ENCODE assay signal across 8 mouse cellular contexts in the genomic region with DNA sequence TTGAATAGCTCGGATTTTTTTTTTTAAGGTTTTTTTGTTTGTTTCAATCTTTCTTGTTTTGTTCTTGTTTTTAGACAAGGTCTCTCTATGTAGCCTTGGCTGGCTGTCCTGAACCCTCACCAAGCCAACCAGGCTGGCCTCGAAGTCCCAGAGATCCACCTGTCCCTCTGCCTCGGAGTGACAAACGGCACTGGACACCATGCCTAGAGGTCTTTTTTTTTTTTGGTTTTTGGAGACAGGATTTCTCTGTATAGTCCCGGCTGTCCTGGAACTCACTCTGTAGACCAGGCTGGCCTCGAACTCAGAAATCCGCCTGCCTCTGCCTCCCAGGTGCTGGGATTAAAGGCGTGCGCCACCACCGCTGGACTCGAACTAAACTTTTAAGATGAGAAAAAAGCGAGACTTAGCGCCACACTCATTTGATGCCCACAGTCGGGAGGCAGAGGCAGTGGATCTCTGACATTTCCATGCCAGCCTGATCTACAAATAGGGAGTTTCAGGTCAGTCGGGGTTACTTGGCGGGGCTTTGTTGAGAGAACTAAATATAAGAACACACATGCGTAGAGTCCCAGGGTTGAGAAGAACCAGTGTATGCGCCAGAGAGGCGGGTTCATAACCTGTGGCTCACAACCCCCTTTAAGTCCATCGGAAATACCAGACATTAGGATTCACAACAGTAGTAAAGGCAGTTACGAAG. TPM values are rescaled to one million over a fixed set of nuclear protein-coding genes. Genes with fewer than 3 reads are reported as not detected.
DNase-seq lines count a peak whose midpoint lies in the region; ATAC-seq and TF ChIP-seq lines count a peak whose summit lies in the region.

No protein-coding gene starts in this region.

- H3K9me3 ChIP-seq in neural tube, embryonic 11.5 days (ENCODE audit: control insufficient read depth, low read length), result no peaks in the 10 kb centered on the region
- H3K9me3 ChIP-seq in limb, embryonic 15.5 days, result no peaks in the 10 kb centered on the region
- no peaks in the 10 kb centered on the region for H3K9me3 ChIP-seq in stomach, postnatal 0 days (ENCODE audit: control insufficient read depth, low read length)

- peaks cover 5% of the 10 kb centered on the region; the same call in 1 of the 2 replicates for H3K4me1 ChIP-seq in cerebellum, adult 2 months (ENCODE audit: control insufficient read depth, insufficient read depth, low read length)
- peaks cover 9% of the 10 kb centered on the region; the same call in 1 of the 2 replicates for H3K4me1 ChIP-seq in neural tube, embryonic 11.5 days (ENCODE audit: control insufficient read depth, insufficient read depth, low read length)
- peaks cover 34% of the 10 kb centered on the region for H3K4me1 ChIP-seq in limb, embryonic 15.5 days
- 0 out of 2 replicates have a peak, but pooled peaks cover 3% of the 10 kb centered on the region for H3K4me1 ChIP-seq in stomach, postnatal 0 days (replicated peaks; ENCODE audit: control insufficient read depth, insufficient read depth)

- ATAC-seq in neural tube, embryonic 11.5 days (ENCODE audit: insufficient read depth, low FRiP score, low TSS enrichment), result no peak
- ATAC-seq in limb, embryonic 15.5 days (ENCODE audit: insufficient number of reproducible peaks, low FRiP score, low TSS enrichment, low read depth), result no peak
- no peak for ATAC-seq in stomach, postnatal 0 days (ENCODE audit: low FRiP score, low TSS enrichment)

- no peak for TF ChIP-seq POLR2A in cerebellum, adult 2 months (IDR thresholded peaks at IDR 0.05; ENCODE audit: borderline replicate concordance, insufficient read depth, low read length)

- H3K36me3 ChIP-seq in neural tube, embryonic 11.5 days (ENCODE audit: control insufficient read depth, insufficient read depth, low read length), result peaks cover 4% of the 10 kb centered on the region; the same call in 1 of the 2 replicates
- H3K36me3 ChIP-seq in limb, embryonic 15.5 days, result peaks cover 38% of the 10 kb centered on the region
- peaks cover 12% of the 10 kb centered on the region for H3K36me3 ChIP-seq in stomach, postnatal 0 days (ENCODE audit: control insufficient read depth, insufficient read depth, low read length)

- peak in 1 of 2 experiments; percentile 10 for DNase-seq in cerebellum, adult 2 months
- DNase-seq in cerebellum, postnatal 10 days, result no peak
- no peak for DNase-seq in neural tube, embryonic 11.5 days (ENCODE audit: low spot score)
- DNase-seq in neural tube, embryonic 10.5 days (ENCODE audit: extremely low spot score, low spot score), result no peak
- no peak for DNase-seq in stomach, postnatal 0 days (ENCODE audit: low spot score)
- no peak for DNase-seq in spleen, postnatal 36 days (ENCODE audit: low spot score in 2 of 2)
- DNase-seq in T-cell, adult 2 months (ENCODE audit: low spot score), result no peak

- no peak for TF ChIP-seq CTCF in cerebellum, adult 2 months (IDR thresholded peaks at IDR 0.05; ENCODE audit: borderline replicate concordance, insufficient read depth, low read depth, low read length)
- no peak for TF ChIP-seq CTCF in stomach, postnatal 0 days (IDR thresholded peaks at IDR 0.05; ENCODE audit: low read depth)

- no peaks in the 10 kb centered on the region for H3K27me3 ChIP-seq in cerebellum, adult 2 months (ENCODE audit: control insufficient read depth, insufficient read depth, low read length)
- no peaks in the 10 kb centered on the region for H3K27me3 ChIP-seq in neural tube, embryonic 11.5 days (ENCODE audit: control insufficient read depth, insufficient read depth, low read length)
- H3K27me3 ChIP-seq in limb, embryonic 15.5 days, result no peaks in the 10 kb centered on the region
- no peaks in the 10 kb centered on the region for H3K27me3 ChIP-seq in stomach, postnatal 0 days (ENCODE audit: control insufficient read depth, insufficient read depth, low read length)

- TF ChIP-seq EP300 in stomach, postnatal 0 days (optimal IDR thresholded peaks at IDR 0.05), result no peak

- H3K9ac ChIP-seq in neural tube, embryonic 11.5 days (ENCODE audit: low read length), result peak overlapping the region; percentile 67
- peak overlapping the region; percentile 63 for H3K9ac ChIP-seq in limb, embryonic 15.5 days
- H3K9ac ChIP-seq in stomach, postnatal 0 days (ENCODE audit: low read length), result peak overlapping the region; percentile 82; the same call in 1 of the 2 replicates

- H3K27ac ChIP-seq in cerebellum, adult 2 months (ENCODE audit: insufficient read depth, low read length), result no peak overlapping the region
- H3K27ac ChIP-seq in neural tube, embryonic 11.5 days (ENCODE audit: low read depth, low read length), result no peak overlapping the region
- H3K27ac ChIP-seq in limb, embryonic 15.5 days, result peak overlapping the region; percentile 97; the same call in 1 of the 2 replicates
- no peak overlapping the region for H3K27ac ChIP-seq in stomach, postnatal 0 days (replicated peaks)

- peak overlapping the region; percentile 99 for H3K4me2 ChIP-seq in neural tube, embryonic 11.5 days (ENCODE audit: low read depth)
- H3K4me2 ChIP-seq in limb, embryonic 15.5 days, result peak overlapping the region; percentile 97
- H3K4me2 ChIP-seq in stomach, postnatal 0 days (replicated peaks; ENCODE audit: low read depth), result peak overlapping the region; percentile 100

- H3K4me3 ChIP-seq in cerebellum, adult 2 months (replicated peaks; ENCODE audit: insufficient read depth, low read depth, low read length), result peak overlapping the region; percentile 94
- H3K4me3 ChIP-seq in neural tube, embryonic 11.5 days (ENCODE audit: low read depth, low read length), result peak overlapping the region; percentile 91
- peak overlapping the region; percentile 87 for H3K4me3 ChIP-seq in limb, embryonic 15.5 days
- peak overlapping the region; percentile 84 for H3K4me3 ChIP-seq in stomach, postnatal 0 days (ENCODE audit: low read depth, low read length)

- WGBS in cerebellum, adult 2 months, result 50% methylated on average over 21 of the region's 21 CpGs
- 63% methylated on average over 21 of the region's 21 CpGs for WGBS in neural tube, embryonic 11.5 days
- 61% methylated on average over 21 of the region's 21 CpGs for WGBS in limb, embryonic 15.5 days
- WGBS in stomach, postnatal 0 days, result 58% methylated on average over 21 of the region's 21 CpGs

RNA-seq across cellular contexts. Expression of a gene that starts 0.9 kb away (rescaled TPM):
- 171 and 183 TPM in 2 replicates for polyA plus RNA-seq in cerebellum, adult 2 months (2012; rRNA removed)
- 38.7 and 42.6 TPM in 2 replicates for polyA plus RNA-seq in neural tube, embryonic 11.5 days (2014; fragmentation: Nextera tagmentation; extraction: Ambion mirVana)
- 51.8 and 58.5 TPM in 2 replicates for polyA plus RNA-seq in limb, embryonic 15.5 days (2015; fragmentation: Nextera tagmentation; extraction: Ambion mirVana)
- polyA plus RNA-seq in stomach, postnatal 0 days (2015; fragmentation: Nextera tagmentation; extraction: Ambion mirVana), result 18.6 and 24.4 TPM in 2 replicates

RNA-seq across cellular contexts. Expression of a gene that starts 11.7 kb away (rescaled TPM):
- polyA plus RNA-seq in cerebellum, adult 2 months (2012; rRNA removed), result 117 and 135 TPM in 2 replicates
- polyA plus RNA-seq in neural tube, embryonic 11.5 days (2014; fragmentation: Nextera tagmentation; extraction: Ambion mirVana), result 190 and 195 TPM in 2 replicates
- polyA plus RNA-seq in limb, embryonic 15.5 days (2015; fragmentation: Nextera tagmentation; extraction: Ambion mirVana), result 132 and 139 TPM in 2 replicates
- 92.7 and 96.8 TPM in 2 replicates for polyA plus RNA-seq in stomach, postnatal 0 days (2015; fragmentation: Nextera tagmentation; extraction: Ambion mirVana)

RNA-seq across cellular contexts. Expression of a gene that starts 12.1 kb away (rescaled TPM):
- 13.3 and 14.0 TPM in 2 replicates for polyA plus RNA-seq in cerebellum, adult 2 months (2012; rRNA removed)
- 29.5 and 33.4 TPM in 2 replicates for polyA plus RNA-seq in neural tube, embryonic 11.5 days (2014; fragmentation: Nextera tagmentation; extraction: Ambion mirVana)
- 31.4 and 36.0 TPM in 2 replicates for polyA plus RNA-seq in limb, embryonic 15.5 days (2015; fragmentation: Nextera tagmentation; extraction: Ambion mirVana)
- polyA plus RNA-seq in stomach, postnatal 0 days (2015; fragmentation: Nextera tagmentation; extraction: Ambion mirVana), result 17.1 and 20.2 TPM in 2 replicates

RNA-seq across cellular contexts. Expression of a gene that starts 12.7 kb away (rescaled TPM):
- 30.2 and 33.4 TPM in 2 replicates for polyA plus RNA-seq in cerebellum, adult 2 months (2012; rRNA removed)
- polyA plus RNA-seq in neural tube, embryonic 11.5 days (2014; fragmentation: Nextera tagmentation; extraction: Ambion mirVana), result 10.5 and 11.2 TPM in 2 replicates
- 14.0 and 15.5 TPM in 2 replicates for polyA plus RNA-seq in limb, embryonic 15.5 days (2015; fragmentation: Nextera tagmentation; extraction: Ambion mirVana)
- 10.7 and 12.2 TPM in 2 replicates for polyA plus RNA-seq in stomach, postnatal 0 days (2015; fragmentation: Nextera tagmentation; extraction: Ambion mirVana)

RNA-seq across cellular contexts. Expression of a gene that starts 12.7 kb away (rescaled TPM):
- polyA plus RNA-seq in cerebellum, adult 2 months (2012; rRNA removed), result 27.7 and 28.5 TPM in 2 replicates
- polyA plus RNA-seq in neural tube, embryonic 11.5 days (2014; fragmentation: Nextera tagmentation; extraction: Ambion mirVana), result 12.9 and 16.2 TPM in 2 replicates
- polyA plus RNA-seq in limb, embryonic 15.5 days (2015; fragmentation: Nextera tagmentation; extraction: Ambion mirVana), result 42.1 and 46.3 TPM in 2 replicates
- 63.7 and 72.4 TPM in 2 replicates for polyA plus RNA-seq in stomach, postnatal 0 days (2015; fragmentation: Nextera tagmentation; extraction: Ambion mirVana)
